Mouse (Mus musculus) lung, postnatal 0 days (tissue): Measurements from ENCODE around the gene Arpc4.

Source experiments
- CTCF ChIP-seq: IDR thresholded peaks from 2 replicates; pipeline ENCODE4 v1.5.1; 2016; ENCODE audit warnings: antibody characterized with exemption, mild to moderate bottlenecking
- EP300 ChIP-seq: IDR thresholded peaks from 2 replicates; pipeline ENCODE4 v1.6.1; 2016; ENCODE audit warnings: antibody characterized with exemption, mild to moderate bottlenecking, control low read depth

- TF ChIP-seq CTCF (no peak), EP300 (no peak)
Observed at GRCm38 (mm10) chr6:113404649-113405448, 26.9 kb downstream of the Arpc4 start.
